Mouse (Mus musculus) MEL (cell line): Measurements from ENCODE around the gene Gm19345.

ENCODE experiments used
- CTCF ChIP-seq, 3 experiments: IDR thresholded peaks in 2 of 3; conservative IDR thresholded peaks in 1 of 3; 2 replicates each; pipeline ENCODE4 v1.5.1; 2011 to 2012; ENCODE audit warnings: low read length in 3 of 3, low read depth in 2 of 3, mild to moderate bottlenecking in 2 of 3, improper control_type of control experiment in 1 of 3, inconsistent platforms in 1 of 3, mixed read lengths in 1 of 3, moderate library complexity in 1 of 3; ENCODE audit not compliant: control insufficient read depth in 1 of 3, insufficient read depth in 1 of 3, poor library complexity in 1 of 3, severe bottlenecking in 1 of 3
- E2F4 ChIP-seq: IDR thresholded peaks from 2 replicates; pipeline ENCODE4 v1.6.1; 2011; ENCODE audit warnings: low read depth, low read length, improper control_type of control experiment, borderline replicate concordance
- POLR2A ChIP-seq, 2 experiments: IDR thresholded peaks; 2 replicates each; pipeline ENCODE4 v1.6.1; 2011 to 2012; ENCODE audit warnings: low read length in 2 of 2, mild to moderate bottlenecking in 2 of 2, control low read depth in 1 of 2, improper control_type of control experiment in 1 of 2, low read depth in 1 of 2, moderate library complexity in 1 of 2; ENCODE audit not compliant: control insufficient read depth in 1 of 2, insufficient read depth in 1 of 2, poor library complexity in 1 of 2
- RAD21 ChIP-seq: IDR thresholded peaks from 2 replicates; pipeline ENCODE4 v1.6.1; 2011; ENCODE audit warnings: mild to moderate bottlenecking, low read depth, low read length, improper control_type of control experiment
- TCF12 ChIP-seq: IDR thresholded peaks from 2 replicates; pipeline ENCODE4 v1.6.1; 2014; ENCODE audit warnings: low read depth, mild to moderate bottlenecking, inconsistent platforms, low read length, improper control_type of control experiment, moderate library complexity

- TF ChIP-seq CTCF (IDR thresholded peaks at IDR 0.05 in 2 of 3, conservative IDR thresholded peaks at IDR 0.05 in 1 of 3; ENCODE audit: control insufficient read depth in 1 of 3, insufficient read depth in 1 of 3, low read depth in 2 of 3, low read length in 3 of 3, poor library complexity in 1 of 3, severe bottlenecking in 1 of 3): no peak
- no peak for TF ChIP-seq RAD21
- no peak for TF ChIP-seq E2F4
- no peak for TF ChIP-seq POLR2A (IDR thresholded peaks at IDR 0.05; ENCODE audit: control insufficient read depth in 1 of 2, insufficient read depth in 1 of 2, low read depth in 1 of 2, low read length in 2 of 2, poor library complexity in 1 of 2)
- no peak for TF ChIP-seq TCF12
Observed at GRCm38 (mm10) chr7:19829694-19830093, 22.1 kb upstream of the Gm19345 start.
